Mouse (Mus musculus) naive thymus-derived CD4-positive, alpha-beta T cell, adult 2 months (primary cell): ENCODE results near the gene Epha2.

Experiments
- DNase-seq: peaks from one replicate; pipeline ENCODE4 v3.0.0-alpha.2; 2011; ENCODE audit warnings: low read depth

The Epha2 gene

GRCm38 (mm10) chr4:141279783-141280182 lies 21.3 kb upstream of the Epha2 start:
- no peak for DNase-seq

GRCm38 (mm10) chr4:141280471-141280870 lies 20.6 kb upstream of the Epha2 start:
- DNase-seq, result no peak

- DNase-seq, result no peak
Observed at GRCm38 (mm10) chr4:141281153-141281552, 19.9 kb upstream of the Epha2 start.

GRCm38 (mm10) chr4:141281578-141281977 lies 19.5 kb upstream of the Epha2 start:
- no peak for DNase-seq

- DNase-seq, result no peak
Observed at GRCm38 (mm10) chr4:141282087-141282486, 19.0 kb upstream of the Epha2 start.

GRCm38 (mm10) chr4:141282623-141283022 lies 18.4 kb upstream of the Epha2 start:
- DNase-seq, result no peak

GRCm38 (mm10) chr4:141283176-141283878 lies 17.7 kb upstream of the Epha2 start:
- DNase-seq, result no peak

- DNase-seq, result no peak
Observed at GRCm38 (mm10) chr4:141283879-141284411, 17.1 kb upstream of the Epha2 start.

GRCm38 (mm10) chr4:141284486-141284885 lies 16.6 kb upstream of the Epha2 start:
- no peak for DNase-seq

GRCm38 (mm10) chr4:141285128-141285527 lies 15.9 kb upstream of the Epha2 start:
- no peak for DNase-seq

- no peak for DNase-seq
Observed at GRCm38 (mm10) chr4:141286860-141287517, 14.1 kb upstream of the Epha2 start.

GRCm38 (mm10) chr4:141287518-141288004 lies 13.5 kb upstream of the Epha2 start:
- no peak for DNase-seq

GRCm38 (mm10) chr4:141288152-141288551 lies 12.9 kb upstream of the Epha2 start:
- no peak for DNase-seq

- no peak for DNase-seq
Observed at GRCm38 (mm10) chr4:141291571-141292375, 9.3 kb upstream of the Epha2 start.

- no peak for DNase-seq
Observed at GRCm38 (mm10) chr4:141295774-141296186, 5.3 kb upstream of the Epha2 start.

- no peak for DNase-seq
Observed at GRCm38 (mm10) chr4:141297934-141298333, 3.1 kb upstream of the Epha2 start.

GRCm38 (mm10) chr4:141299356-141299755 lies 1.7 kb upstream of the Epha2 start:
- peak; percentile 22 for DNase-seq

GRCm38 (mm10) chr4:141300196-141300595 lies 844 bp upstream of the Epha2 start:
- DNase-seq, result no peak

- peak; percentile 27 for DNase-seq
Observed at GRCm38 (mm10) chr4:141301591-141302427, 769 bp downstream of the Epha2 start.

- DNase-seq, result no peak
Observed at GRCm38 (mm10) chr4:141302428-141303401, 1.7 kb downstream of the Epha2 start.
